Mouse (Mus musculus) heart, embryonic 13.5 days (tissue): Measurements from ENCODE around the gene Sall2. TPM values are rescaled to one million over a fixed set of nuclear protein-coding genes. Genes with fewer than 3 reads are reported as not detected.

ENCODE experiments used
- ATAC-seq: fragments of 200-750 bp; cut with Nextera tagmentation; 2 replicates; pipeline ENCODE4 v1.8.0; 2017; ENCODE audit warnings: moderate TSS enrichment; ENCODE audit not compliant: insufficient number of reproducible peaks, low FRiP score, low TSS enrichment; ENCODE audit errors: extremely low read depth
- H3K27ac ChIP-seq: fragments of 300-500 bp; sonication (generic); replicated peaks from 2 replicates; pipeline ENCODE4 v1.5.1; 2015; ENCODE audit warnings: moderate library complexity, mild to moderate bottlenecking, inconsistent platforms
- H3K27me3 ChIP-seq: fragments of 300-500 bp; sonication (generic); replicated peaks from 2 replicates; pipeline ENCODE4 v1.6.1; 2015; ENCODE audit warnings: mild to moderate bottlenecking, inconsistent platforms
- H3K36me3 ChIP-seq: fragments of 300-500 bp; sonication (generic); 2 replicates; pipeline ENCODE4 v1.6.1; 2015; ENCODE audit warnings: mild to moderate bottlenecking, inconsistent platforms
- H3K4me1 ChIP-seq: fragments of 300-500 bp; sonication (generic); 2 replicates; pipeline ENCODE4 v1.6.1; 2015; ENCODE audit warnings: inconsistent platforms
- H3K4me2 ChIP-seq: fragments of 300-500 bp; sonication (generic); 2 replicates; pipeline ENCODE4 v1.6.1; 2015; ENCODE audit warnings: inconsistent platforms, mild to moderate bottlenecking, moderate library complexity
- H3K4me3 ChIP-seq: fragments of 300-500 bp; sonication (generic); 2 replicates; pipeline ENCODE4 v1.5.1; 2015; ENCODE audit warnings: moderate library complexity, mild to moderate bottlenecking, inconsistent platforms
- H3K9ac ChIP-seq: fragments of 300-500 bp; sonication (generic); 2 replicates; pipeline ENCODE4 v1.6.1; 2015; ENCODE audit warnings: inconsistent platforms, mild to moderate bottlenecking, moderate library complexity
- H3K9me3 ChIP-seq: fragments of 300-500 bp; sonication (generic); 2 replicates; pipeline ENCODE4 v1.6.1; 2016; ENCODE audit warnings: inconsistent platforms
- WGBS: fragments of 180-500 bp; shearing (Covaris S2); methylation state at CpG from one replicate; pipeline ENCODE4 v1.1.7; 2015; ENCODE audit warnings: mixed read lengths; 5-methylcytosine and 5-hydroxymethylcytosine counted together
- polyA plus RNA-seq: library from polyadenylated mRNA; unstranded; fragments of >200 nt; fragmentation: Nextera tagmentation; extraction: Ambion mirVana; gene quantifications from 2 replicates; pipeline ENCODE4 v1.2.1, GENCODE M21; 2015

Sall2 gene
- 7.3 and 8.3 TPM in 2 replicates for polyA plus RNA-seq

DNA sequence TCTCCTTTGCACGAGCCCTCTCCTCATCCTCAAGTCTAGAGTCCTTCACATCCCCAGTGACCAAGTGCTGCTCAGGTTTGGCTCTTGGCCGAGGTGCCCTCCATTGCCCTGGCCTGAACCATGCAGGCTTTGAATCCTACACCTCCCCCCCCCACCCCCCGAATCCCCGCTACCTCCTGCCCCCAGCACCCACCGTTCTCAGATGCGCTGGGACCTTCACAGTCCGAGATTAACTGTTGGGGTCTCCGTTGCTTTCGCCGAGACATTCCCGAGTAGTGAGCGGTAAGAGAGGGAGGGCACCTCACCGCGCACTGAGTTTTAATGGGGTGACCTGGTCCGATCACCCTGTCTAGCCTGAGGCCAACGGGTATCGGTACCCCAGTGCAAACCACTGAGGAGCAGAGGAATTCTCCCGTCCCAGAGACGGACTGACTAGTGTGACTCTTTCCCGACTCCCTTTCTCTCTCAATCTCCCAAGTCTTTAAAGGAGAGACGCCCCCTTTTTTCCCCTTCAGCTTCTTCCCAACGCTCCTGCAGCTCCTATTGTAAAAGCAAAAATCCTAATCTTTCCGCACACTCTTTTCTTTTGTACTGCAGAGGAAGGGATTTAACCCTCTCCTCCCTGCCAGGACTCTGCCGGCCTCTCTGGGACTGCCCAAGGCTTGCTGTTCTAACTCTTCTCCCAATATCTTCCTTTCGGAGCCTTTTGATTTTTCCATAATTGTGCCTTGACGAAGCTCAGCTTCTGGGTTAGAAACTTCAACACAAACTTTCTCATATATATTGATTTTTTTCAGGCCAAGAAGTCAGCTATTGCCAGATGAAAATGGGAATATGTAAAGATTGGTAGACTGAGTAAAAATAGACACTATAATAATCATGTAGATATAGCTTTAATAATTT lies at the start of gene Sall2:
Gene Sall2, minus strand, starts transcription at position 853 of the 903 bp plus-strand sequence.
- no peak for ATAC-seq
- Histone ChIP-seq H3K4me1 (peaks cover 12% of the 10 kb centered on the region; the same call in 1 of the 2 replicates), H3K27me3 (peaks cover 73% of the 10 kb centered on the region), H3K27ac (no peak within 1 kb of the TSS), H3K4me2 (peak within 1 kb of the TSS; percentile 80), H3K4me3 (peak within 1 kb of the TSS; percentile 55), H3K9ac (peak within 1 kb of the TSS; percentile 70), H3K36me3 (no peaks in the 10 kb centered on the region), H3K9me3 (no peaks in the 10 kb centered on the region)
- 2% methylated on average over 26 of the region's 26 CpGs for WGBS

DNA sequence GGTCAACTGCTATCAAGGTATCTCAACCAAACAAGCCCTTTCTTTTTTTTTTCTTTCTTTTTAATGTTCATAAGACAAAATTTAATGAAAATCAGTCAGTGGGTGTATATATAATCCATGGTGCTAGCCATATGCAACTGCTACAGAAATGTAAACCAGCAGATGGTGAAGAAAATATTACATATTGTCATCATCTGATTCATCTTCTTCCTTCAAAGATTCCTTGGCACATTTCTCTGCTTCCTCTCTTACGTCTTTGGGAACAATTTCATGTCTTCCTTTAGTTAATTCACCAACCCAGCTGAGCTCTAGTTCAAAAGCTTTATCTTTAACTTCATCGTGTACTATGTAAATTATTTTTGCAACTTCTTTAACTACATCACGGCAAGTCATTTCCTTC lies 40.2 kb upstream of the Sall2 start:
- WGBS, result 80% methylated on average over 3 of the region's 3 CpGs
- no peaks in the 10 kb centered on the region for H3K27me3 ChIP-seq
- H3K36me3 ChIP-seq, result no peaks in the 10 kb centered on the region
- no peak for ATAC-seq
- no peak overlapping the region for H3K9ac ChIP-seq
- no peaks in the 10 kb centered on the region for H3K4me1 ChIP-seq
- H3K4me3 ChIP-seq, result no peak overlapping the region
- H3K27ac ChIP-seq, result no peak overlapping the region
- H3K4me2 ChIP-seq, result no peak overlapping the region
- H3K9me3 ChIP-seq, result no peaks in the 10 kb centered on the region; the same call in 1 of the 2 replicates

DNA sequence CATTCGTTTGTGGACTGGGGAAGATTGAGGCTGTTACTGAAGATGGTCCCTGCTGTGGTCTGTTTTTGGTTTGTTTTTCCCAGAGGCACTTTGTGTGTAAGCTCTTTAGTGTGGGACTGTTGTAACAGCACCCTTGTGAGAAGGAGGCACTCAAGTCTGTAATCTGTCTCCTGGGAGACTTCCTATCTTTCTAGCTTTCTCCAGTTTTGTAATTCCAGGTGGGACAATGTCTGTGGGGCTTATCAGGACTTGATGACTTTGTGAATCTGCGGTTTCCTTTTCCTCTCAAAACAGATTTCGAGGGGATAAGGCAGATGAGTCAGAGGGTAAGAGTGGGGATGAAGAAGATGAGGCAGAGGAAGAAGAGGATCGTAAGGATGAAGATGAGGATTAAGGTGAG lies 27.7 kb upstream of the Sall2 start, which contains the start of gene Olfr1513:
Gene Olfr1513, minus strand, starts transcription at position 101 of the 400 bp plus-strand sequence.
- H3K9ac ChIP-seq, result no peak within 1 kb of the TSS
- no peaks in the 10 kb centered on the region for H3K27me3 ChIP-seq
- no peaks in the 10 kb centered on the region for H3K4me1 ChIP-seq
- no peaks in the 10 kb centered on the region for H3K36me3 ChIP-seq
- no peak within 1 kb of the TSS for H3K27ac ChIP-seq
- WGBS, result 57% methylated on average over 4 of the region's 4 CpGs
- no peaks in the 10 kb centered on the region for H3K9me3 ChIP-seq
- no peak for ATAC-seq
- H3K4me3 ChIP-seq, result no peak within 1 kb of the TSS
- H3K4me2 ChIP-seq, result no peak within 1 kb of the TSS

DNA sequence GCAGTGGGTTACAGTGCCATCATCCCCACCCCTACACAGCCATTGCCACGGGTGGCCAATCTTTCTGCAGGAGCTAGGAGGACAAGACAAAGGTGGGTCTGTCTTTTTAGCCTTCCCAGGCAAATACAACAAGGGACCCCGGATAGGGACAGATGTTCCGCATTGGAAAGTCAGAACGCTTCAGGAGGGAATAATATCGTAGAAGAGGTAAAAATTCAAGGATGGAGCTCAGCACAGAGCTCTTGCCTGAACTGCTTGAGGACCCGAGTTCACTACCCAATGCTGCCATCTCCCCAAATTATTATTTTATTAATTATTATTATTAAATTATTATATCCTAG lies 10.9 kb upstream of the Sall2 start:
- H3K9me3 ChIP-seq, result peaks cover 3% of the 10 kb centered on the region; the same call in 1 of the 2 replicates
- no peak overlapping the region for H3K4me3 ChIP-seq
- no peak overlapping the region for H3K27ac ChIP-seq
- no peak overlapping the region for H3K9ac ChIP-seq
- H3K36me3 ChIP-seq, result no peaks in the 10 kb centered on the region
- H3K4me2 ChIP-seq, result no peak overlapping the region
- 71% methylated on average over 6 of the region's 6 CpGs for WGBS
- no peaks in the 10 kb centered on the region for H3K4me1 ChIP-seq
- no peak for ATAC-seq
- H3K27me3 ChIP-seq, result peaks cover 12% of the 10 kb centered on the region; the same call in 1 of the 2 replicates

DNA sequence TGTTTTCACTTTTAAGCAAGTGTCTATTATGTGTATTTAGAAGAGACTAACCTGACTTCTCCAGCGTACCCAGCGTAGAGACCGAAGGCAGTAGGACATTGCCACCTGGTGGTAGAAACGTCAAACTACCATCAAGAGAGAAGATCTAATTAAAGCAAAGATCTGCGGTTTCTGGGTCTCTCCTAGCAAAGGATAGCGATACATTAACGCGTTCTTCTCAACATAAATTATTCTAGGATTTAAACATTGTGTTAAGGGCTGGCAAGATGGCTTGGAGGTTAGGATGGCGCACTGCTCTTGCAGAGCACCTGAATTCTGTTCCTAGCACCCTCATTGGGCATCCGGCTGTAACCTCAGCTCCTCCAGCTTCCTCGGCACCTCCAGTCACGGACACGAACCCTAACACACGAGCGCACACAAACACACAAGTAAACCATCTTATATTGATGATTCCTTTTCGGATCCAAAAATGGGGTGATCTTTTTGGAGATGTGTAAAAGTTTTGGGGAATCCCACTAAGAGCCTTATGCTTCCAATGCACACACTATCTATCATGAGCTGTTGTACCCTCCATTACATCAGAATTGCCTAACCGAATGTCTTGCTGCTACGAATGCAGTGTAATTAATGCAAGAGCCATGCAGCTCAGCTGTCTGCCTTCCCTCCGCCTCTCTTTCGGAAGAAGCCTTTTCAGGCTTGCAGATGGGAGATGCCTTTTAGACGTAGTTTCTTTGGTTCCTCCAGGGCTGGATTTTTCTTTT lies 10.4 kb upstream of the Sall2 start:
- Histone ChIP-seq H3K4me3 (peak overlapping the region; percentile 21), H3K4me2 (peak overlapping the region; percentile 50), H3K4me1 (no peaks in the 10 kb centered on the region), H3K9me3 (no peaks in the 10 kb centered on the region), H3K27ac (no peak overlapping the region), H3K36me3 (no peaks in the 10 kb centered on the region), H3K9ac (no peak overlapping the region), H3K27me3 (peaks cover 12% of the 10 kb centered on the region; the same call in 1 of the 2 replicates)
- no peak for ATAC-seq
- 25% methylated on average over 21 of the region's 21 CpGs for WGBS

DNA sequence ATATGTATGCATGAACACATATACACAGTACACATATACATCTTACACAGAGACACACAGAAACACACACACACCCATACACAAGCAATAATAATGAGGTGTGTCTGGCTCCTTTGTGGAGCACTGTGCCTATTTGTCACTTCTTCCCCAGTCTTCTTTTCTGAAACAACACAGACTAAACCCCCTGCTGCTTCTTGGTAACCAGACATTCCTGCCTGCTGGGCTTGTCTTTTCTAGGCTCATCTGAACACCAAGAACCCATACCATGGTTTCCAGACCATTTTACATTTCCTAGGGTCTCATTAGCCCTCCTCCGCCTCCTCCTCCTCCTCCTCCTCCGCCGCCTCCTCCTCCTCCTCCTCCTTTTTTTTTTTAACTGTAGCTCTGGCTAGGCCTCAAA lies 3.6 kb upstream of the Sall2 start:
- Histone ChIP-seq H3K4me1 (peaks cover 12% of the 10 kb centered on the region; the same call in 1 of the 2 replicates), H3K4me2 (no peak overlapping the region), H3K4me3 (no peak overlapping the region), H3K9me3 (no peaks in the 10 kb centered on the region), H3K27me3 (peaks cover 52% of the 10 kb centered on the region), H3K36me3 (no peaks in the 10 kb centered on the region), H3K27ac (no peak overlapping the region), H3K9ac (no peak overlapping the region)
- WGBS, result 63% methylated on average over 1 of the region's 3 CpGs
- no peak for ATAC-seq

DNA sequence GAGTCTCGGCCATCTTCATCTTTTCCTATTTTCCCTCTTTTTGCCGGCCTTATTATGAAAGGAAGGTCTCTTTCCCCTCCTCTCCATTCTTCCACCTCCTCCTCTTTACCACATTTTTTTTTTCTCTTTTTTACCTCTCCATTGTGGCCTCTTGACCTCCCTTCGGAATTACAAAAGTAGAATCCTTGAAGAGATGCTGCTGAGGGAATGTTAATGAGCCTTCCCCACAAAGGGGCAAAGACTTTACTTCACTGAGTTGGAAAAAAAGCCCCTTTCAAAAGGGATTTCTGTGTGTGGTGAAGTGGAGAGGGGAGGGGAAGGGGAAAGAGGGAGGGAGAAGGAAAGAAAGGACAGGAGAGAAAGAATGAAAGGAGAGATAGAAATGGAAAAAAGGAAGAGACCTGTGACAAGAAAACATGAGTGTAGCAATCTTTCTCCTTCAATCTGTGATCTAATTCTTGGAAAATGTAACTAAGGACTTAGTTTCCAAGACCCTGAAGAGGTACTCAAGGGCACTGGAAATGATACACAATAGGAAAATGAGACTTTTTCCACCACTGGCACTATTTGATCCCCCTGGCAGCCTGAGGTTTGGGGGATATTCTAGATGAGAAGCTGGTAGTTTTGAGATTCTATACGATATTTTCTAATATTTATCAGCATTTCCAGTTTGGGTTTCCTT lies 2.6 kb upstream of the Sall2 start:
- H3K4me1 ChIP-seq, result peaks cover 12% of the 10 kb centered on the region; the same call in 1 of the 2 replicates
- no peaks in the 10 kb centered on the region for H3K9me3 ChIP-seq
- H3K27ac ChIP-seq, result no peak overlapping the region
- H3K4me2 ChIP-seq, result no peak overlapping the region
- peaks cover 62% of the 10 kb centered on the region for H3K27me3 ChIP-seq
- 30% methylated on average over 4 of the region's 4 CpGs for WGBS
- no peak for ATAC-seq
- no peaks in the 10 kb centered on the region for H3K36me3 ChIP-seq
- no peak overlapping the region for H3K4me3 ChIP-seq
- H3K9ac ChIP-seq, result no peak overlapping the region

DNA sequence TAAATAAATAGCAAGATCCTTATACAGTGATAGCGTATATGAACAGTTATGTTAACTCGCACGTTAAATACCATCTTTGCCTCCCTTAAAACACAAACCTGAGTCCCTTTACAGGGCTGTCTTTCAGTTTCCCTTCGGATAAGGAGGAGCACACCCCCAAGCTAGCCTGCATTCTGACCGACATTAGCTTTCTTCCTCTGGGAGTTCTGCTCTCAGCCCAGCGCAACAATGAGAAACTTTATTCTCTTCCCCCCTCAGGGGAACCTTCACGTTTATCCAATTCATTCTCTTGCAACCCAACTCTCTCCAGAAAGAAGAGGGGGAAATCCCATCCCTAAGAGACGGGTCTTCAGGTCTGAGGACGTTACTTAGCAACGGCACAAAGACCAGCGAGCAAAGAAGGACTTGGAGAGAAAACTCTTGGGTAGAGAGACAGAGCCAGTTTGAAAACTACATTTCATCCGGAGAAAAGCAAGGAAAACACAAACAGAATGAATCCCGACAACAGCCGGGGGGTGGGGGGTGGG lies 1.1 kb downstream of the Sall2 start:
- Histone ChIP-seq H3K4me2 (peak overlapping the region; percentile 80), H3K27ac (no peak overlapping the region), H3K36me3 (no peaks in the 10 kb centered on the region), H3K4me1 (peaks cover 12% of the 10 kb centered on the region; the same call in 1 of the 2 replicates), H3K9me3 (no peaks in the 10 kb centered on the region), H3K27me3 (peaks cover 76% of the 10 kb centered on the region), H3K4me3 (peak overlapping the region; percentile 55), H3K9ac (peak overlapping the region; percentile 70)
- 3% methylated on average over 14 of the region's 14 CpGs for WGBS
- no peak for ATAC-seq

DNA sequence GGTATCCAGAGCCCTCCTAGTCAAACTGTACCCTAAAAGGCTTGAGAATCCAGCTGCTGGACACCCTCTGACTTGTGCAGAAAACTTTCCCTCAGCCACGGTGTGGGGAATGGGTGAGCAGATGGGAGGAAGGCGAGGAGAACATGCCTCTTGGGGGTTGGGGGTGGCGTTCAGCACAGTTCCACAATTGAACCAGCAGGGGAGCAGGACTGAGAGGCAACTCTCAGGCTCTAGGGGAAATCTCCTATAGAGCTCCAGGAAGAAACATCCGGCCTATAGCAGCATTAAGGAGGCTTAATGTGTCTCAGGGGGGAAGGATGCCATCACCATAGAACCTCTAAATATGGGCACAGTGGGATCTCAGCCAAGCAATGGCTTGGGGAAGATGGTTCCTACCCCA lies 2.7 kb downstream of the Sall2 start:
- H3K9me3 ChIP-seq, result no peaks in the 10 kb centered on the region
- H3K27me3 ChIP-seq, result peaks cover 62% of the 10 kb centered on the region
- H3K4me2 ChIP-seq, result no peak overlapping the region
- no peak overlapping the region for H3K4me3 ChIP-seq
- no peaks in the 10 kb centered on the region for H3K36me3 ChIP-seq
- H3K4me1 ChIP-seq, result peaks cover 12% of the 10 kb centered on the region; the same call in 1 of the 2 replicates
- ATAC-seq, result no peak
- H3K27ac ChIP-seq, result no peak overlapping the region
- WGBS, result 8% methylated on average over 4 of the region's 4 CpGs
- no peak overlapping the region for H3K9ac ChIP-seq

DNA sequence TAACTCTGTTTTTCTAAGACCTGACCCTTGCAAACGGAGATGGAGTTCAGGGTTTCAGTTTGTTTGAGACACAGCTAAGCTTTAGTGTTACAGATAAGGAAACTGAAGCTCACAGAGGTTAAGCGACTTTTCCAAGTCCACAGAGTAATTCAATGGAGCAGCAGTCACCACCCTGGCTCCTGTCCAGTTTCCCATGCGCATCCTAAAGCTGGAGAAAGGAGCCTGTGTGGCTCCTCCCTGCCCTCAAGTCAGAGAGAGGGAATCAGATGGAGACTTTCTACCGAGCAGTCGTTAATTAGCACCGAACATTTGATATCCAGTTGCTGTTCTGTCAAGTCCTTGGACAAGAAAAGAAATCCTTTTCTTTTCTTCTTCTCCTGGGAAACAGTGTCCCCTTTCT lies 9.2 kb downstream of the Sall2 start:
- 41% methylated on average over 6 of the region's 6 CpGs for WGBS
- Histone ChIP-seq H3K27me3 (peaks cover 10% of the 10 kb centered on the region; the same call in 1 of the 2 replicates), H3K4me1 (peaks cover 19% of the 10 kb centered on the region), H3K4me2 (no peak overlapping the region), H3K27ac (no peak overlapping the region), H3K9ac (no peak overlapping the region), H3K9me3 (no peaks in the 10 kb centered on the region), H3K4me3 (no peak overlapping the region), H3K36me3 (peaks cover 5% of the 10 kb centered on the region)
- ATAC-seq, result no peak
